Mouse (Mus musculus): ENCODE results near the gene Uchl4.

DNA sequence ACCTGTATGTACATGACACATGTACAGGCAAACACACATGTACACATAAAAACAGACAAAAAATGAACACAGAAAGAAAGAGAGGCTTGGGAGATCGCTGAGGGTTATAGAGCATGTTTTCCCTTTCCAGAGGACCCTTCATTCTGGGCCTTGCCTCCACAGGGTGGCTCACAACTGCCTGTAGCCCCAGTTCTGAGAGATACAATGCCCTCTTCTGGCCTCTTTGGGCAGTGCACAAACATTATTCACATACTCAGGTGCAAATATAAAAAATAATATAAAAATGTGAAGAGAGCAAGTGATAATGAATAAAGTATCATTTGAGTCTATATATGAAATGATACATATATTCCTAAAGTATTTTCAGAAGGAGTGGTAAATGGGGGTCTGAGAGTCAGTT, 39.9 kb downstream of the Uchl4 start:
- TF ChIP-seq GATA1 (IDR thresholded peaks at IDR 0.05; ENCODE audit: borderline replicate concordance, low read length) (no peak), FLI1 (IDR thresholded peaks at IDR 0.05; ENCODE audit: low read length) (no peak)

Measured in megakaryocyte, embryonic 14.5 days (primary cell).